Mouse (Mus musculus) cortical plate, adult 2 months (tissue): ENCODE results near the gene Ctsh.

Experiments
- CTCF ChIP-seq: fragments of 200-500 bp; IDR thresholded peaks from 2 replicates; pipeline ENCODE4 v1.5.1; 2011; ENCODE audit warnings: mild to moderate bottlenecking, control low read depth, low read length; ENCODE audit not compliant: insufficient read depth; ENCODE audit errors: extremely low read depth
- POLR2A ChIP-seq: fragments of 200-500 bp; IDR thresholded peaks from 2 replicates; pipeline ENCODE4 v1.6.1; 2011; ENCODE audit warnings: mild to moderate bottlenecking, low read length, control low read depth; ENCODE audit not compliant: insufficient read depth; ENCODE audit errors: extremely low read depth

- TF ChIP-seq CTCF (no peak), POLR2A (no peak)
Measured at GRCm38 (mm10) chr9:90041556-90041955, 12.4 kb upstream of the Ctsh start.
